Mouse (Mus musculus) brain, adult 2 months (tissue): ENCODE results near the gene Cenpb.

Experiments
- DNase-seq: peaks from one replicate; pipeline ENCODE4 v3.0.0; 2011; ENCODE audit warnings: low read depth, low spot score

Cenpb gene

GRCm38 (mm10) chr2:131139287-131139686, 40.6 kb downstream of the Cenpb start:
- DNase-seq: no peak

- DNase-seq: no peak
Observed at GRCm38 (mm10) chr2:131138760-131139159, 41.1 kb downstream of the Cenpb start.

DNA sequence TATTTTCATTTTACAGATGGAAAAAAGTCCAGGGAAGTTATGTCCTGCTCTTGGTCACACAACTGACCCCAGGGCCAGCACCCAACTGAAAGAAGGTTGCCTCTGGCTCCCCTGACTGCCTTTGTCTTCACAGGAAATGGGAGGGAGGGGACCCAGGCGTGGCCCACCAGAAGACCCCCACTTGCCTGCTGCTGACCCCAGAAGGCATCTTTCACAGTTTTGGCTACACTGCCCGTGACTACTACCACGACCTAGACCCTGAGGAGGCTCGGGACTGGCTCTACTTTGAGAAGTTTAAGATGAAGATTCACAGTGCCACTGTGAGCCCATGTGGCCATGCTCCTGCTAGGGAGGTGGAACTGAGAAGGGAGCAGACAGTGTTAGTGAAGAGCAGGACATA, 41.6 kb downstream of the Cenpb start:
- no peak for DNase-seq

GRCm38 (mm10) chr2:131135521-131136139, 44.2 kb downstream of the Cenpb start:
- no peak for DNase-seq

- no peak for DNase-seq
Observed at GRCm38 (mm10) chr2:131134826-131135400, 45.0 kb downstream of the Cenpb start.

- no peak for DNase-seq
Observed at GRCm38 (mm10) chr2:131134381-131134780, 45.5 kb downstream of the Cenpb start.

GRCm38 (mm10) chr2:131132930-131133547, 46.8 kb downstream of the Cenpb start, which contains the start of gene Gm11037:
Gm11037 (plus strand) TSS chr2:131133497.
- DNase-seq: no peak

GRCm38 (mm10) chr2:131132111-131132888, 47.6 kb downstream of the Cenpb start:
- no peak for DNase-seq

DNA sequence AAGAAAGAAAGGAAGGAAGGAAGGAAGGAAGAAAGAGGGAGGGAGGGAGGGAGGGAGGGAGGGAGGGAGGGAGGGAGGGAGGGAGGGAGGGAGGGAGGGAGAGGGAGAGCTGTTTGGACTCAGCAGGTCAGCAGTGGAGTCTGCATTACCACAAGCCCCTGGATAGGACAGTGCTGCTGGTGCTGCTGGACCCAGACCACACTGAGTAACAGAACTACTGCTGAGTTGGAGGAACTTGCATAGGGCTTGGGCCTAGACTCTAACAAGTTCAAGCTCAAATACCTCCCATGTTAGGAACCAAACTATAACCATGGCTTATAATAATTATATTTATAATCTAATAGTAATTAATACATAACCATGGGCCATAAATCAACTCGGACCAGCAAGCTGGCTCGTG, 49.0 kb downstream of the Cenpb start:
- DNase-seq: no peak

GRCm38 (mm10) chr2:131129836-131130235, 50.0 kb downstream of the Cenpb start:
- DNase-seq: no peak

DNA sequence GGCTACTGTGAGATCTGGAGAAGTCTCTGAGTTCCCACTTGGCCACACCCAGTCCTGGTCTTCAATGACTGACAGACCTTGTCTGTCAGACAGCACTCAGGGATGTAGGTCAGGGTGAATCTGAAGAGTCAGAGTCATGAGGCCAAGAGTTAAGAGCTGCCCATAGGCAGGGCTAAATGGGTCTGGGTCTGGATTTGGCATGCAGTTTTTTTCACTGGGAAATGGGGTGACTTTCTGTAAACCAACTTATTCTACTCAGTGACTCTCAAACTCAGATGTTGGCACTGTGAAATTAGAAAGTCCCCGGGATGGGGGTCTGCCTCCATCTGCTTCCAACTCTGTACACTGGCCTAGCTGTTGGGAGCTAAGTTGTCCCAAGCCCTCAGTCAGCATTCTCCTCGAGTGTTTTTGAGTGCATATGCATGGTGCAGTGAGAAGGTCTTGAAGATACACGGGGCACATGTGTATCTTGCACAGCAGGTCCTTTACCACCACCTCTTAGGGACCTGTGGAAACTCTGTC, 51.2 kb downstream of the Cenpb start:
- DNase-seq: no peak

- DNase-seq: no peak
Observed at GRCm38 (mm10) chr2:131128211-131128610, 51.7 kb downstream of the Cenpb start.

DNA sequence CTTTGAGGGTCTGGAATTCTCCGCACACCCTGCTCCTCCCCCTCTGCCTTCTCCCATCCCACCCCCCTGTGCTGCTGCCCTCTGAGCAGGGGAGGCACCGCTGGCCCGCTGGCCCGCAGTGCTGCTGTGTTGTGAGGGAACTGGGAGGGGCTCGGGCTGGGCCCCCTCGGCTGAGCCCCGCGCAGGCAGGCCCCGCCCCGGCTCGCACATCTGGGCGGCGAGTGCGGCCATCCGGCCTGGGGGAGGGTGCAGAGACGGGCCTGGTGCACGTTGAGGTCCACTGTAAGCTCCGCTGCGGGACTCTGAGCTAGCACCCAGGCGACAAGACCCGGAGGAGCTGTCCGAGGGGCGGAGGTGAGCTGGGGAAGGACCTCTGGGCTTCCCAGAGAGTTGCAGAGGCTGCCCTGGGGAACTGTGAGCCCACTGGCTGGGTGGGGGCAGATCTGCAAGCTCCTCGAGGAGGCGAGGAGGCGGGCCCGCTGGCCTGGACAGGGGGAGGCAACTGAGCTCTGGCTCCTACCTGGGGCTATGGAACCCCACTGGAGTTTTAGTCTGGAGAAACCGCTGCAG, 52.6 kb downstream of the Cenpb start, which contains the start of gene Hspa12b:
Gene Hspa12b (plus strand): TSS at position 120 of the 570 bp plus-strand sequence.
- DNase-seq: no peak

GRCm38 (mm10) chr2:131125964-131126815, 53.7 kb downstream of the Cenpb start:
- no peak for DNase-seq
